Mouse (Mus musculus): ENCODE results near the gene Olfr1260.

The Olfr1260 gene

DNA sequence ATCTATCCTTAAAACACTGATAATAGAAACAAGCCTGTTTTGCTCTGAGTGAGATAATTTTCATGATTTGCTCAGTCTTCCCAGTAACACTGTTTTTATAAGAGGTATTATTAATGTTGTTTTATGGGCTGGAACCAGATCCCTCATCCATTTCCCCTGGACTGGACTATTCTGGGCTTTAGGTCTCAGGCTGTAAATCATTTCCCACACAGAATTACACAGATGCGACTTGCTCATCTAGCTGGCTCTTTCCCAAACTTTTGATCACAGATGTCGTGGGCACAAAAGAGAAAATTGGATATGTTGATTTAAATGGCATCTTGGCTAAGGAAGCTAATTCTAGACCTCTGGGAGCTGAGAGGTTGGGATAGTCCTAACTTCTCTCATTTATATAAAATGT lies at the start of gene Olfr1260:
Gene Olfr1260 (plus strand): TSS at position 157 of the 400 bp plus-strand sequence.
- no peak for DNase-seq (ENCODE audit: extremely low read depth, insufficient read length, low spot score)

DNA sequence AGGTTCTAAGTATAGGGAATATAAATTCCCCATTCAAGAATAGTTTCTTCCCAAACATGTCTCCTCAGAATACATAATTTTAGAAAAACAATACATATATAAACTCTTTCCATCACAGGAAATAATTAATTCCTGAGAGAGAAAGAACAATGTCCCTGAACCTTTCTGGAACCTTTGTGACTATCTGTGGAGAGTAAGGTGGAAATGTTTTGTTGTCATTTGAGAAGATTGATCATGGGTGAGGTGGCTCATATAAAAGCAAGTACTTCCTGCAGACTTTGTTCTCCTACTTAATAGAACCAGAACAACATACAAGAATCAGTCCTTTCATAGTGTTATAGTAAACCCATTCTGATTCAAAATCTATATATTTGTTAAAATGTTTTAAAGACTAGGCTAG lies 47.1 kb upstream of the Olfr1260 start, which contains the start of gene Olfr1258:
Gene Olfr1258 (plus strand): TSS at position 301 of the 400 bp plus-strand sequence.
- no peak for DNase-seq (ENCODE audit: extremely low read depth, insufficient read length, low spot score)

GRCm38 (mm10) chr2:89948564-89948963 lies 25.6 kb upstream of the Olfr1260 start, which contains the start of gene Olfr1259:
Gene Olfr1259 (minus strand): TSS chr2:89948664.
- no peak for DNase-seq (ENCODE audit: extremely low read depth, insufficient read length, low spot score)

DNA sequence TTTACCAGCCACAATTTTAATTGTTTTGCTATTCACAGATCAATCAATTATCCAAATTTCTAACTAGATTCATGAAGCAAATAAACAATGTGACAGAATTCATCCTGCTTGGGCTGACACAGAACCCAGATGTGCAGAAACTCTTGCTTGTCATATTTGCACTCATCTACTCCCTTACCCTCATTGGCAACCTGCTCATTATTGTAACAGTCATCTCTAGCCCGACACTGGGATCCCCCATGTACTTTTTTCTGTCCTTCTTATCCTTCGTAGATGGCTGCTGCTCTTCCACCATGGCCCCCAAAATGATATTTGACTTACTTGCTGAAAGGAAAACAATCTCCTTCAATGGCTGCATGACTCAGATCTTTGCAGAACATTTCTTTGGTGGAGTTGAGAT lies 3.6 kb downstream of the Olfr1260 start:
- DNase-seq (ENCODE audit: extremely low read depth, insufficient read length, low spot score), result no peak

- DNase-seq (ENCODE audit: extremely low read depth, insufficient read length, low spot score), result no peak
These were observed 16.8 kb downstream of the Olfr1260 start, which contains the start of gene Olfr1261 for GRCm38 (mm10) chr2:89990921-89991320. Gene Olfr1261 (plus strand): TSS chr2:89991221.

GRCm38 (mm10) chr2:89999845-90000244 lies 25.7 kb downstream of the Olfr1260 start, which contains the start of gene Olfr1262:
Gene Olfr1262 (plus strand): TSS chr2:90000145.
- DNase-seq (ENCODE audit: extremely low read depth, insufficient read length, low spot score), result no peak

- DNase-seq (ENCODE audit: extremely low read depth, insufficient read length, low spot score), result no peak
These were observed 37.7 kb downstream of the Olfr1260 start, which contains the start of gene Olfr1263 for GRCm38 (mm10) chr2:90011831-90012230. Gene Olfr1263 (plus strand): TSS chr2:90012131.

DNA sequence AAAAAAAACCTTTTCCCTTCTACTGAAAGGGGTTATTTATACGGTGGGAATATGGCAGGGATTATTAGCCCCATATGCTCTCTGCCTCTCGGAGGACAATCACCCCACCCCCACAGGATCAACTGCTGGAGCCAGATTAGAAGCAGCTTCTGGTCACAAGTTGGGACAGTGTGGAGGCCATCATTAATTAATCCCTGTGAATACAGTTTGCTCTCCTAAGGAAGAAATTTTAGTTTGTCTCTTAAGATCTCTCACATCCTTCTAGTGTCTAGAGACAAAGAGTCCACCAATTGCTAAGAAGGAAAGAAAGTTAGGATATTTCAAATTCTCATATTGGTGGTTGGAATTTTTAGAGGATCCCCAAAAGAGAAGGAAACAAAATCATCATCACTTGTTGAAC lies 51.3 kb downstream of the Olfr1260 start, which contains the start of gene Olfr1264:
Gene Olfr1264 (minus strand): TSS at position 101 of the 400 bp plus-strand sequence.
- no peak for DNase-seq (ENCODE audit: extremely low read depth, insufficient read length, low spot score)

Data from 3134 (cell line).